Mouse (Mus musculus) liver, embryonic 15.5 days (tissue): ENCODE data around the gene Desi2. TPM values are rescaled to one million over a fixed set of nuclear protein-coding genes. Genes with fewer than 3 reads are reported as not detected.
"Not testable (repeated sequence)": the region's sequence is repeated elsewhere in the genome, so short reads cannot be mapped to it uniquely, and the experiment has no call there.

Experiments used
- ATAC-seq: fragments of 200-750 bp; cut with Nextera tagmentation; 2 replicates; pipeline ENCODE4 v1.8.0; 2017; ENCODE audit warnings: moderate number of reproducible peaks, mild to moderate bottlenecking, moderate library complexity; ENCODE audit not compliant: insufficient read depth
- H3K27ac ChIP-seq: fragments of 300-500 bp; sonication (generic); replicated peaks from 2 replicates; pipeline ENCODE4 v1.5.1; 2015; ENCODE audit warnings: mild to moderate bottlenecking, inconsistent platforms
- H3K27me3 ChIP-seq: fragments of 300-500 bp; sonication (generic); 2 replicates; pipeline ENCODE4 v1.6.1; 2015; ENCODE audit warnings: mild to moderate bottlenecking, inconsistent platforms
- H3K36me3 ChIP-seq: fragments of 300-500 bp; sonication (generic); replicated peaks from 2 replicates; pipeline ENCODE4 v1.6.1; 2015; ENCODE audit warnings: moderate library complexity, mild to moderate bottlenecking, inconsistent platforms
- H3K4me1 ChIP-seq: fragments of 300-500 bp; sonication (generic); replicated peaks from 2 replicates; pipeline ENCODE4 v1.6.1; 2015; ENCODE audit warnings: inconsistent platforms
- H3K4me2 ChIP-seq: fragments of 300-500 bp; sonication (generic); 2 replicates; pipeline ENCODE4 v1.6.1; 2015; ENCODE audit warnings: moderate library complexity, mild to moderate bottlenecking, inconsistent platforms
- H3K4me3 ChIP-seq: fragments of 300-500 bp; sonication (generic); replicated peaks from 2 replicates; pipeline ENCODE4 v1.5.1; 2015; ENCODE audit warnings: mild to moderate bottlenecking, inconsistent platforms
- H3K9ac ChIP-seq: fragments of 300-500 bp; sonication (generic); 2 replicates; pipeline ENCODE4 v1.6.1; 2015; ENCODE audit warnings: moderate library complexity, mild to moderate bottlenecking, inconsistent platforms
- H3K9me3 ChIP-seq: fragments of 300-500 bp; sonication (generic); replicated peaks from 2 replicates; pipeline ENCODE4 v1.6.1; 2016; ENCODE audit warnings: inconsistent platforms
- WGBS: fragments of 180-500 bp; shearing (Covaris S2); methylation state at CpG from one replicate; pipeline ENCODE4 v1.1.7; 2015; ENCODE audit warnings: mixed read lengths; ENCODE audit not compliant: insufficient replicate concordance; 5-methylcytosine and 5-hydroxymethylcytosine counted together
- polyA plus RNA-seq: library from polyadenylated mRNA; unstranded; fragments of >200 nt; fragmentation: Nextera tagmentation; extraction: Ambion mirVana; gene quantifications from 2 replicates; pipeline ENCODE4 v1.2.1, GENCODE M21; 2015

The Desi2 gene
- 8.0 and 8.6 TPM in 2 replicates for polyA plus RNA-seq

- peak within 1 kb of the TSS; percentile 93 for H3K4me2 ChIP-seq
- H3K4me1 ChIP-seq, result peaks cover 17% of the 10 kb centered on the region
- peak within 1 kb of the TSS; percentile 69 for H3K9ac ChIP-seq
- WGBS, result under 1% methylated on average over 37 of the region's 37 CpGs
- peak; percentile 98 for ATAC-seq
- not testable (repeated sequence) for H3K27me3 ChIP-seq, H3K9me3 ChIP-seq, H3K36me3 ChIP-seq
- H3K4me3 ChIP-seq, result peak within 1 kb of the TSS; percentile 72
- peak within 1 kb of the TSS; percentile 72 for H3K27ac ChIP-seq
Observed at GRCm38 (mm10) chr1:178187216-178187791, at the start of gene Desi2. Desi2 (plus strand) TSS chr1:178187417.

- not testable (repeated sequence) for H3K27ac ChIP-seq, ATAC-seq, H3K9ac ChIP-seq, H3K4me1 ChIP-seq, H3K36me3 ChIP-seq, H3K4me2 ChIP-seq, H3K27me3 ChIP-seq, H3K9me3 ChIP-seq, H3K4me3 ChIP-seq
- 7% methylated on average over 2 of the region's 2 CpGs for WGBS
Observed at GRCm38 (mm10) chr1:178146513-178146912, 40.7 kb upstream of the Desi2 start.

- not testable (repeated sequence) for H3K4me1 ChIP-seq, H3K9ac ChIP-seq, H3K9me3 ChIP-seq, ATAC-seq, H3K27me3 ChIP-seq, H3K36me3 ChIP-seq, H3K4me3 ChIP-seq, H3K27ac ChIP-seq, H3K4me2 ChIP-seq
- 62% methylated on average over 4 of the region's 4 CpGs for WGBS
Observed at GRCm38 (mm10) chr1:178146915-178147314, 40.3 kb upstream of the Desi2 start.

GRCm38 (mm10) chr1:178182251-178182650, 5.0 kb upstream of the Desi2 start:
- no peak overlapping the region for H3K27ac ChIP-seq
- H3K4me2 ChIP-seq, result no peak overlapping the region
- no peak for ATAC-seq
- H3K27me3 ChIP-seq, result no peaks in the 10 kb centered on the region
- H3K4me3 ChIP-seq, result no peak overlapping the region
- no peak overlapping the region for H3K9ac ChIP-seq
- 75% methylated on average over 2 of the region's 2 CpGs for WGBS
- 0 out of 2 replicates have a peak, but pooled peaks cover 3% of the 10 kb centered on the region for H3K4me1 ChIP-seq
- no peaks in the 10 kb centered on the region for H3K36me3 ChIP-seq
- H3K9me3 ChIP-seq, result no peaks in the 10 kb centered on the region

- H3K4me2 ChIP-seq, result no peak overlapping the region
- no peak overlapping the region for H3K4me3 ChIP-seq
- peaks cover 15% of the 10 kb centered on the region for H3K4me1 ChIP-seq
- H3K9me3 ChIP-seq, result no peaks in the 10 kb centered on the region
- no peaks in the 10 kb centered on the region for H3K36me3 ChIP-seq
- H3K9ac ChIP-seq, result no peak overlapping the region
- no peak overlapping the region for H3K27ac ChIP-seq
- no peaks in the 10 kb centered on the region for H3K27me3 ChIP-seq
- no peak for ATAC-seq
Observed at GRCm38 (mm10) chr1:178185591-178185990, 1.6 kb upstream of the Desi2 start.

GRCm38 (mm10) chr1:178187810-178188209, 593 bp downstream of the Desi2 start:
- not testable (repeated sequence) for H3K27me3 ChIP-seq, H3K9me3 ChIP-seq, H3K36me3 ChIP-seq
- ATAC-seq, result peak; percentile 27
- peak overlapping the region; percentile 93 for H3K4me2 ChIP-seq
- H3K4me3 ChIP-seq, result peak overlapping the region; percentile 72
- H3K9ac ChIP-seq, result peak overlapping the region; percentile 69
- peak overlapping the region; percentile 72; the same call in 1 of the 2 replicates for H3K27ac ChIP-seq
- under 1% methylated on average over 25 of the region's 38 CpGs for WGBS
- peaks cover 17% of the 10 kb centered on the region for H3K4me1 ChIP-seq

- no peaks in the 10 kb centered on the region for H3K36me3 ChIP-seq
- no peaks in the 10 kb centered on the region for H3K9me3 ChIP-seq
- no peak for ATAC-seq
- 6% methylated on average over 13 of the region's 13 CpGs for WGBS
- H3K4me3 ChIP-seq, result peak overlapping the region; percentile 54
- H3K4me1 ChIP-seq, result peaks cover 17% of the 10 kb centered on the region
- peak overlapping the region; percentile 47; the same call in 1 of the 2 replicates for H3K9ac ChIP-seq
- H3K27me3 ChIP-seq, result no peaks in the 10 kb centered on the region
- H3K4me2 ChIP-seq, result peak overlapping the region; percentile 74
- 0 out of 2 replicates have a peak overlapping the region, but pooled peaks have one; percentile 38 for H3K27ac ChIP-seq
Observed at GRCm38 (mm10) chr1:178188386-178188785, 1.2 kb downstream of the Desi2 start.

GRCm38 (mm10) chr1:178205701-178206325, 18.6 kb downstream of the Desi2 start:
- H3K27ac ChIP-seq, result no peak overlapping the region
- H3K36me3 ChIP-seq, result no peaks in the 10 kb centered on the region
- no peak for ATAC-seq
- H3K9ac ChIP-seq, result no peak overlapping the region
- H3K4me2 ChIP-seq, result no peak overlapping the region
- no peak overlapping the region for H3K4me3 ChIP-seq
- H3K9me3 ChIP-seq, result no peaks in the 10 kb centered on the region
- no peaks in the 10 kb centered on the region; the same call in 1 of the 2 replicates for H3K4me1 ChIP-seq
- 73% methylated on average over 10 of the region's 10 CpGs for whole genome bisulfite sequencing
- H3K27me3 ChIP-seq, result no peaks in the 10 kb centered on the region

- not testable (repeated sequence) for H3K27ac ChIP-seq, H3K9me3 ChIP-seq, H3K4me3 ChIP-seq, H3K4me2 ChIP-seq, H3K9ac ChIP-seq, H3K27me3 ChIP-seq, H3K36me3 ChIP-seq, ATAC-seq, H3K4me1 ChIP-seq
- WGBS, result 75% methylated on average over 4 of the region's 4 CpGs
Observed at GRCm38 (mm10) chr1:178207856-178208255, 20.6 kb downstream of the Desi2 start.

- Histone ChIP-seq H3K27ac (no peak overlapping the region), H3K27me3 (no peaks in the 10 kb centered on the region)
Observed at GRCm38 (mm10) chr1:178209966-178210365, 22.7 kb downstream of the Desi2 start.

GRCm38 (mm10) chr1:178217157-178217556, 29.9 kb downstream of the Desi2 start:
- Histone ChIP-seq H3K9ac (no peak overlapping the region), H3K4me2 (no peak overlapping the region), H3K4me3 (no peak overlapping the region), H3K36me3 (no peaks in the 10 kb centered on the region), H3K9me3 (no peaks in the 10 kb centered on the region), H3K27ac (no peak overlapping the region), H3K4me1 (peaks cover 3% of the 10 kb centered on the region; the same call in 1 of the 2 replicates), H3K27me3 (no peaks in the 10 kb centered on the region)
- no peak for ATAC-seq

More at GRCm38 (mm10) chr1:178209966-178210365, 22.7 kb downstream of the Desi2 start:
- H3K9me3 ChIP-seq, result no peaks in the 10 kb centered on the region
- no peak overlapping the region for H3K4me3 ChIP-seq
- H3K4me2 ChIP-seq, result no peak overlapping the region
- H3K4me1 ChIP-seq, result no peaks in the 10 kb centered on the region; the same call in 1 of the 2 replicates
- no peaks in the 10 kb centered on the region for H3K36me3 ChIP-seq
- H3K9ac ChIP-seq, result no peak overlapping the region
- ATAC-seq, result no peak

GRCm38 (mm10) chr1:178218305-178218704, 31.1 kb downstream of the Desi2 start:
- Histone ChIP-seq H3K9me3 (no peaks in the 10 kb centered on the region), H3K36me3 (no peaks in the 10 kb centered on the region), H3K27me3 (no peaks in the 10 kb centered on the region), H3K9ac (no peak overlapping the region), H3K4me3 (no peak overlapping the region), H3K4me2 (no peak overlapping the region), H3K4me1 (peaks cover 3% of the 10 kb centered on the region; the same call in 1 of the 2 replicates), H3K27ac (no peak overlapping the region)
- no peak for ATAC-seq
